Mouse (Mus musculus) limb, embryonic 15.5 days (tissue): ENCODE measurements around the gene Klhl31. TPM values are rescaled to one million over a fixed set of nuclear protein-coding genes. Genes with fewer than 3 reads are reported as not detected.

ENCODE experiments used
- ATAC-seq: fragments of 200-750 bp; cut with Nextera tagmentation; 2 replicates; pipeline ENCODE4 v1.8.0; 2017; ENCODE audit warnings: low read depth, moderate TSS enrichment; ENCODE audit not compliant: insufficient number of reproducible peaks, low FRiP score, low TSS enrichment
- H3K27ac ChIP-seq: fragments of 300-500 bp; sonication (generic); 2 replicates; pipeline ENCODE4 v1.5.1; 2015; ENCODE audit warnings: moderate library complexity, mild to moderate bottlenecking, inconsistent platforms
- H3K27me3 ChIP-seq: fragments of 300-500 bp; sonication (generic); 2 replicates; pipeline ENCODE4 v1.6.1; 2015; ENCODE audit warnings: inconsistent platforms
- H3K36me3 ChIP-seq: fragments of 300-500 bp; sonication (generic); 2 replicates; pipeline ENCODE4 v1.6.1; 2015; ENCODE audit warnings: inconsistent platforms
- H3K4me1 ChIP-seq: fragments of 300-500 bp; sonication (generic); 2 replicates; pipeline ENCODE4 v1.6.1; 2015; ENCODE audit warnings: inconsistent platforms
- H3K4me2 ChIP-seq: fragments of 300-500 bp; sonication (generic); 2 replicates; pipeline ENCODE4 v1.6.1; 2015; ENCODE audit warnings: mild to moderate bottlenecking, inconsistent platforms
- H3K4me3 ChIP-seq: fragments of 300-500 bp; sonication (generic); 2 replicates; pipeline ENCODE4 v1.5.1; 2015; ENCODE audit warnings: mild to moderate bottlenecking, inconsistent platforms
- H3K9ac ChIP-seq: fragments of 300-500 bp; sonication (generic); 2 replicates; pipeline ENCODE4 v1.6.1; 2015; ENCODE audit warnings: inconsistent platforms
- H3K9me3 ChIP-seq: fragments of 300-500 bp; sonication (generic); 2 replicates; pipeline ENCODE4 v1.6.1; 2016; ENCODE audit warnings: inconsistent platforms
- WGBS: fragments of 180-500 bp; shearing (Covaris S2); methylation state at CpG from one replicate; pipeline ENCODE4 v1.1.7; 2015; 5-methylcytosine and 5-hydroxymethylcytosine counted together
- polyA plus RNA-seq: library from polyadenylated mRNA; unstranded; fragments of >200 nt; fragmentation: Nextera tagmentation; extraction: Ambion mirVana; gene quantifications from 2 replicates; pipeline ENCODE4 v1.2.1, GENCODE M21; 2015

The Klhl31 gene
- polyA plus RNA-seq, result 10.3 and 30.3 TPM in 2 replicates

- Histone ChIP-seq H3K9me3 (no peaks in the 10 kb centered on the region), H3K9ac (no peak within 1 kb of the TSS), H3K27me3 (no peaks in the 10 kb centered on the region), H3K36me3 (no peaks in the 10 kb centered on the region), H3K27ac (peak within 1 kb of the TSS; percentile 35; the same call in 1 of the 2 replicates), H3K4me3 (no peak within 1 kb of the TSS), H3K4me1 (no peaks in the 10 kb centered on the region), H3K4me2 (no peak within 1 kb of the TSS)
- WGBS, result 33% methylated on average over 10 of the region's 10 CpGs
- peak; percentile 55; the same call in 1 of the 2 replicates for ATAC-seq
Observed at GRCm38 (mm10) chr9:77636450-77636951, at the start of gene Klhl31. TSS of gene Klhl31 (plus strand) at chr9:77636500.

GRCm38 (mm10) chr9:77586806-77587591 lies 49.3 kb upstream of the Klhl31 start:
- Histone ChIP-seq H3K9ac (no peak overlapping the region), H3K4me2 (no peak overlapping the region), H3K4me3 (no peak overlapping the region), H3K27ac (no peak overlapping the region), H3K27me3 (no peaks in the 10 kb centered on the region), H3K36me3 (no peaks in the 10 kb centered on the region), H3K9me3 (no peaks in the 10 kb centered on the region), H3K4me1 (no peaks in the 10 kb centered on the region)
- WGBS, result 59% methylated on average over 6 of the region's 6 CpGs
- 0 out of 2 replicates have a peak, but pooled peaks have one; percentile 19 for ATAC-seq

- no peak overlapping the region for H3K9ac ChIP-seq
- no peak for ATAC-seq
- 58% methylated on average over 7 of the region's 7 CpGs for WGBS
- no peaks in the 10 kb centered on the region for H3K4me1 ChIP-seq
- H3K9me3 ChIP-seq, result no peaks in the 10 kb centered on the region
- H3K36me3 ChIP-seq, result no peaks in the 10 kb centered on the region
- no peaks in the 10 kb centered on the region for H3K27me3 ChIP-seq
- no peak overlapping the region for H3K4me3 ChIP-seq
- H3K27ac ChIP-seq, result no peak overlapping the region
- H3K4me2 ChIP-seq, result no peak overlapping the region
Observed at GRCm38 (mm10) chr9:77587616-77588015, 48.7 kb upstream of the Klhl31 start.

- H3K4me2 ChIP-seq, result no peak overlapping the region
- H3K9me3 ChIP-seq, result no peaks in the 10 kb centered on the region
- no peaks in the 10 kb centered on the region for H3K36me3 ChIP-seq
- H3K9ac ChIP-seq, result no peak overlapping the region
- ATAC-seq, result no peak
- no peak overlapping the region for H3K4me3 ChIP-seq
- H3K4me1 ChIP-seq, result no peaks in the 10 kb centered on the region
- H3K27ac ChIP-seq, result no peak overlapping the region
- 51% methylated on average over 2 of the region's 2 CpGs for WGBS
- no peaks in the 10 kb centered on the region for H3K27me3 ChIP-seq
Observed at GRCm38 (mm10) chr9:77589496-77589895, 46.8 kb upstream of the Klhl31 start.

- ATAC-seq, result no peak
- H3K36me3 ChIP-seq, result no peaks in the 10 kb centered on the region
- H3K4me1 ChIP-seq, result no peaks in the 10 kb centered on the region
- WGBS, result 47% methylated on average over 4 of the region's 4 CpGs
- no peak overlapping the region for H3K9ac ChIP-seq
- no peak overlapping the region for H3K4me3 ChIP-seq
- no peak overlapping the region for H3K4me2 ChIP-seq
- no peaks in the 10 kb centered on the region for H3K27me3 ChIP-seq
- no peak overlapping the region for H3K27ac ChIP-seq
- no peaks in the 10 kb centered on the region for H3K9me3 ChIP-seq
Observed at GRCm38 (mm10) chr9:77592423-77592822, 43.9 kb upstream of the Klhl31 start.

GRCm38 (mm10) chr9:77595006-77595626 lies 41.2 kb upstream of the Klhl31 start:
- Histone ChIP-seq H3K36me3 (no peaks in the 10 kb centered on the region), H3K9ac (no peak overlapping the region), H3K4me2 (no peak overlapping the region), H3K27ac (no peak overlapping the region), H3K27me3 (no peaks in the 10 kb centered on the region), H3K4me3 (no peak overlapping the region), H3K9me3 (no peaks in the 10 kb centered on the region), H3K4me1 (no peaks in the 10 kb centered on the region)
- ATAC-seq, result no peak
- WGBS, result 43% methylated on average over 12 of the region's 12 CpGs

- Histone ChIP-seq H3K4me2 (no peak overlapping the region), H3K27me3 (no peaks in the 10 kb centered on the region), H3K36me3 (no peaks in the 10 kb centered on the region), H3K9ac (no peak overlapping the region), H3K9me3 (no peaks in the 10 kb centered on the region), H3K4me3 (no peak overlapping the region), H3K4me1 (no peaks in the 10 kb centered on the region), H3K27ac (no peak overlapping the region)
- no peak for ATAC-seq
- WGBS, result 27% methylated on average over 7 of the region's 7 CpGs
Observed at GRCm38 (mm10) chr9:77596355-77596754, 39.9 kb upstream of the Klhl31 start.

GRCm38 (mm10) chr9:77598560-77598959 lies 37.7 kb upstream of the Klhl31 start:
- no peaks in the 10 kb centered on the region for H3K27me3 ChIP-seq
- ATAC-seq, result no peak
- no peak overlapping the region for H3K4me2 ChIP-seq

GRCm38 (mm10) chr9:77602302-77603266 lies 33.7 kb upstream of the Klhl31 start:
- no peak overlapping the region for H3K9ac ChIP-seq
- no peaks in the 10 kb centered on the region for H3K27me3 ChIP-seq
- WGBS, result 80% methylated on average over 10 of the region's 10 CpGs
- no peak overlapping the region for H3K4me3 ChIP-seq
- no peaks in the 10 kb centered on the region for H3K9me3 ChIP-seq
- no peak overlapping the region for H3K4me2 ChIP-seq
- ATAC-seq, result no peak
- H3K36me3 ChIP-seq, result no peaks in the 10 kb centered on the region
- no peak overlapping the region for H3K27ac ChIP-seq
- H3K4me1 ChIP-seq, result no peaks in the 10 kb centered on the region

More at GRCm38 (mm10) chr9:77598560-77598959, 37.7 kb upstream of the Klhl31 start:
- WGBS, result 52% methylated on average over 3 of the region's 3 CpGs
- no peak overlapping the region for H3K27ac ChIP-seq
- no peaks in the 10 kb centered on the region for H3K9me3 ChIP-seq
- H3K4me3 ChIP-seq, result no peak overlapping the region
- no peak overlapping the region for H3K9ac ChIP-seq
- no peaks in the 10 kb centered on the region for H3K4me1 ChIP-seq
- no peaks in the 10 kb centered on the region for H3K36me3 ChIP-seq

- H3K4me3 ChIP-seq, result no peak overlapping the region
- H3K9me3 ChIP-seq, result no peaks in the 10 kb centered on the region
- H3K9ac ChIP-seq, result no peak overlapping the region
- WGBS, result 47% methylated on average over 1 of the region's 1 CpGs
- H3K4me2 ChIP-seq, result no peak overlapping the region
- no peaks in the 10 kb centered on the region for H3K4me1 ChIP-seq
- H3K27me3 ChIP-seq, result no peaks in the 10 kb centered on the region
- H3K36me3 ChIP-seq, result no peaks in the 10 kb centered on the region
- no peak overlapping the region for H3K27ac ChIP-seq
- ATAC-seq, result peak; percentile 76
Observed at GRCm38 (mm10) chr9:77603965-77604509, 32.3 kb upstream of the Klhl31 start.

- Histone ChIP-seq H3K36me3 (no peaks in the 10 kb centered on the region), H3K4me3 (no peak overlapping the region), H3K27me3 (no peaks in the 10 kb centered on the region), H3K4me1 (no peaks in the 10 kb centered on the region), H3K27ac (no peak overlapping the region), H3K9me3 (no peaks in the 10 kb centered on the region), H3K4me2 (no peak overlapping the region), H3K9ac (no peak overlapping the region)
- WGBS, result 80% methylated on average over 6 of the region's 6 CpGs
- no peak for ATAC-seq
Observed at GRCm38 (mm10) chr9:77607295-77607694, 29.0 kb upstream of the Klhl31 start.
